8 mouse cellular contexts compared by ENCODE assay signal in genomic region chr1:167689232-167689261, GRCm38 (mm10). TPM values are rescaled to one million over a fixed set of nuclear protein-coding genes. Genes with fewer than 3 reads are reported as not detected.
DNase-seq lines count a peak whose midpoint lies in the region; ATAC-seq and TF ChIP-seq lines count a peak whose summit lies in the region.

TSS of gene Lmx1a (plus strand) at chr1:167689237.

- no peak for DNase-seq in kidney, adult 9 months
- no peak for DNase-seq in cerebellum, adult 11-12 months
- no peak for DNase-seq in ovary, postnatal 14 days (ENCODE audit: low spot score)
- DNase-seq in cerebellum, adult 8-10 months: no peak

- ATAC-seq in kidney, embryonic 16.5 days (ENCODE audit: low FRiP score, low TSS enrichment): no peak
- no peak for ATAC-seq in intestine, embryonic 15.5 days
- no peak for ATAC-seq in midbrain, embryonic 16.5 days

- peak within 1 kb of the TSS; percentile 92 for H3K4me2 ChIP-seq in kidney, embryonic 16.5 days (replicated peaks; ENCODE audit: low read depth, low read length)
- peak within 1 kb of the TSS; percentile 96 for H3K4me2 ChIP-seq in intestine, embryonic 15.5 days (replicated peaks)
- peak within 1 kb of the TSS; percentile 64 for H3K4me2 ChIP-seq in midbrain, embryonic 16.5 days (ENCODE audit: low read length)

- no peak for TF ChIP-seq POLR2A in embryonic fibroblast, embryonic 13.5 days (IDR thresholded peaks at IDR 0.05; ENCODE audit: low read depth, low read length)

- H3K4me1 ChIP-seq in kidney, embryonic 16.5 days (ENCODE audit: insufficient read depth, low read length): peaks cover 15% of the 10 kb centered on the region
- H3K4me1 ChIP-seq in embryonic fibroblast, embryonic 13.5 days (ENCODE audit: control insufficient read depth, insufficient read depth, low read length): no peaks in the 10 kb centered on the region
- H3K4me1 ChIP-seq in intestine, embryonic 15.5 days (replicated peaks): peaks cover 25% of the 10 kb centered on the region
- H3K4me1 ChIP-seq in midbrain, embryonic 16.5 days (ENCODE audit: control insufficient read depth, insufficient read depth, low read length): peaks cover 19% of the 10 kb centered on the region

- WGBS in kidney, embryonic 16.5 days: 0% methylated on average over 3 of the region's 3 CpGs
- WGBS in intestine, embryonic 15.5 days: 0% methylated on average over 3 of the region's 3 CpGs
- WGBS in midbrain, embryonic 16.5 days: 0% methylated on average over 3 of the region's 3 CpGs

- no peak for TF ChIP-seq CTCF in embryonic fibroblast, embryonic 13.5 days (IDR thresholded peaks at IDR 0.05; ENCODE audit: borderline replicate concordance, insufficient read depth, low read length)

- peak within 1 kb of the TSS; percentile 58 for H3K9ac ChIP-seq in kidney, embryonic 16.5 days (replicated peaks; ENCODE audit: low read length)
- H3K9ac ChIP-seq in intestine, embryonic 15.5 days: peak within 1 kb of the TSS; percentile 40
- H3K9ac ChIP-seq in midbrain, embryonic 16.5 days (ENCODE audit: low read depth, low read length): peak within 1 kb of the TSS; percentile 62

- H3K27ac ChIP-seq in kidney, embryonic 16.5 days (ENCODE audit: low read length): no peak within 1 kb of the TSS
- no peak within 1 kb of the TSS for H3K27ac ChIP-seq in embryonic fibroblast, embryonic 13.5 days (ENCODE audit: insufficient read depth, low read length)
- H3K27ac ChIP-seq in intestine, embryonic 15.5 days: no peak within 1 kb of the TSS
- H3K27ac ChIP-seq in midbrain, embryonic 16.5 days (ENCODE audit: low read length): peak within 1 kb of the TSS; percentile 53

- H3K4me3 ChIP-seq in kidney, embryonic 16.5 days (ENCODE audit: low read length): peak within 1 kb of the TSS; percentile 54
- peak within 1 kb of the TSS; percentile 37 for H3K4me3 ChIP-seq in embryonic fibroblast, embryonic 13.5 days (ENCODE audit: insufficient read depth, low read length)
- peak within 1 kb of the TSS; percentile 52 for H3K4me3 ChIP-seq in intestine, embryonic 15.5 days (replicated peaks)
- peak within 1 kb of the TSS; percentile 40 for H3K4me3 ChIP-seq in midbrain, embryonic 16.5 days (ENCODE audit: low read depth, low read length)

- H3K36me3 ChIP-seq in kidney, embryonic 16.5 days (ENCODE audit: insufficient read depth, low read length): no peaks in the 10 kb centered on the region
- H3K36me3 ChIP-seq in intestine, embryonic 15.5 days: no peaks in the 10 kb centered on the region
- no peaks in the 10 kb centered on the region for H3K36me3 ChIP-seq in midbrain, embryonic 16.5 days (ENCODE audit: control insufficient read depth, insufficient read depth, low read length)

- H3K27me3 ChIP-seq in kidney, embryonic 16.5 days (ENCODE audit: insufficient read depth, low read length): peaks cover 81% of the 10 kb centered on the region
- peaks cover 67% of the 10 kb centered on the region for H3K27me3 ChIP-seq in intestine, embryonic 15.5 days (replicated peaks)
- H3K27me3 ChIP-seq in midbrain, embryonic 16.5 days (ENCODE audit: control insufficient read depth, insufficient read depth, low read depth, low read length): peaks cover 32% of the 10 kb centered on the region

- peaks cover 8% of the 10 kb centered on the region for H3K9me3 ChIP-seq in kidney, embryonic 16.5 days (ENCODE audit: low read length)
- no peaks in the 10 kb centered on the region for H3K9me3 ChIP-seq in intestine, embryonic 15.5 days
- peaks cover 4% of the 10 kb centered on the region; the same call in 1 of the 2 replicates for H3K9me3 ChIP-seq in midbrain, embryonic 16.5 days (replicated peaks; ENCODE audit: control insufficient read depth, low read length, poor library complexity, severe bottlenecking)

RNA-seq across cellular contexts. Expression of gene Lmx1a, which starts in this region (rescaled TPM):
- polyA plus RNA-seq in kidney, embryonic 16.5 days (2015; fragmentation: Nextera tagmentation; extraction: Ambion mirVana): 0.05 TPM in 2 replicates
- polyA plus RNA-seq in embryonic fibroblast, embryonic 13.5 days (2011; ENCODE audit: insufficient read length, low read depth, missing spikeins): not detected in 2 replicates
- polyA plus RNA-seq in intestine, embryonic 15.5 days (2015; fragmentation: Nextera tagmentation; extraction: Ambion mirVana): 0.42 and 0.44 TPM in 2 replicates
- polyA plus RNA-seq in midbrain, embryonic 16.5 days (2015; fragmentation: Nextera tagmentation; extraction: Ambion mirVana): 5.9 and 8.4 TPM in 2 replicates
